Mouse (Mus musculus) midbrain, embryonic 14.5 days (tissue): Measurements from ENCODE around the gene Olfr1411. TPM values are rescaled to one million over a fixed set of nuclear protein-coding genes. Genes with fewer than 3 reads are reported as not detected.

ENCODE experiments used
- ATAC-seq: fragments of 200-750 bp; cut with Nextera tagmentation; 2 replicates; pipeline ENCODE4 v1.8.0; 2017; ENCODE audit warnings: moderate number of reproducible peaks, moderate library complexity; ENCODE audit not compliant: low FRiP score, low TSS enrichment
- DNase-seq: peaks from one replicate; pipeline ENCODE4 v3.0.0-alpha.2; 2015
- H3K27ac ChIP-seq: fragments of 300-500 bp; sonication (generic); replicated peaks from 2 replicates; pipeline ENCODE4 v1.5.1; 2014; ENCODE audit warnings: mild to moderate bottlenecking, low read depth, low read length, moderate library complexity
- H3K27me3 ChIP-seq: fragments of 300-500 bp; sonication (generic); 2 replicates; pipeline ENCODE4 v1.6.1; 2014; ENCODE audit warnings: low read length, control low read depth, mixed read lengths; ENCODE audit not compliant: control insufficient read depth, insufficient read depth
- H3K36me3 ChIP-seq: fragments of 300-500 bp; sonication (generic); 2 replicates; pipeline ENCODE4 v1.6.1; 2014; ENCODE audit warnings: low read length, control low read depth; ENCODE audit not compliant: control insufficient read depth, insufficient read depth
- H3K4me1 ChIP-seq: fragments of 300-500 bp; sonication (generic); 2 replicates; pipeline ENCODE4 v1.6.1; 2014; ENCODE audit warnings: mild to moderate bottlenecking, antibody characterized with exemption, low read length, control low read depth; ENCODE audit not compliant: control insufficient read depth, insufficient read depth
- H3K4me2 ChIP-seq: fragments of 300-500 bp; sonication (generic); 2 replicates; pipeline ENCODE4 v1.6.1; 2014; ENCODE audit warnings: mild to moderate bottlenecking, low read length, moderate library complexity
- H3K4me3 ChIP-seq: fragments of 300-500 bp; sonication (generic); replicated peaks from 2 replicates; pipeline ENCODE4 v1.5.1; 2014; ENCODE audit warnings: low read depth, low read length
- H3K9ac ChIP-seq: fragments of 300-500 bp; sonication (generic); replicated peaks from 2 replicates; pipeline ENCODE4 v1.6.1; 2014; ENCODE audit warnings: mild to moderate bottlenecking, low read length, moderate library complexity
- H3K9me3 ChIP-seq: fragments of 300-500 bp; sonication (generic); 2 replicates; pipeline ENCODE4 v1.6.1; 2016; ENCODE audit warnings: low read length, control low read depth, mixed read lengths; ENCODE audit not compliant: control insufficient read depth
- WGBS: fragments of 180-500 bp; shearing (Covaris S2); extraction: QIAGEN DNeasy Blood & Tissue Kit; methylation state at CpG from one replicate; pipeline ENCODE4 v1.1.7; 2014; 5-methylcytosine and 5-hydroxymethylcytosine counted together
- polyA plus RNA-seq: library from polyadenylated mRNA; unstranded; fragments of >200 nt; fragmentation: Nextera tagmentation; extraction: Ambion mirVana; gene quantifications from 2 replicates; pipeline ENCODE4 v1.2.1, GENCODE M21; 2014

Olfr1411 gene
- polyA plus RNA-seq: not detected in 2 replicates

GRCm38 (mm10) chr1:92594111-92594510 is at the start of gene Olfr1411:
Gene Olfr1411, plus strand, starts transcription at chr1:92594411.
- no peak for ATAC-seq

GRCm38 (mm10) chr1:92545929-92546328 is 48.3 kb upstream of the Olfr1411 start:
- H3K9me3 ChIP-seq: no peaks in the 10 kb centered on the region
- 82% methylated on average over 2 of the region's 2 CpGs for WGBS
- ATAC-seq: no peak

More at GRCm38 (mm10) chr1:92594111-92594510, at the start of gene Olfr1411:
- Histone ChIP-seq H3K36me3 (no peaks in the 10 kb centered on the region), H3K4me2 (no peak within 1 kb of the TSS), H3K27ac (no peak within 1 kb of the TSS), H3K4me1 (no peaks in the 10 kb centered on the region), H3K9ac (no peak within 1 kb of the TSS), H3K9me3 (no peaks in the 10 kb centered on the region), H3K27me3 (no peaks in the 10 kb centered on the region), H3K4me3 (no peak within 1 kb of the TSS)
- DNase-seq: no peak

GRCm38 (mm10) chr1:92571022-92571421 is 23.2 kb upstream of the Olfr1411 start, which contains the start of gene Olfr1413:
Gene Olfr1413, plus strand, starts transcription at chr1:92571322.
- no peaks in the 10 kb centered on the region for H3K9me3 ChIP-seq
- H3K4me1 ChIP-seq: no peaks in the 10 kb centered on the region
- no peak within 1 kb of the TSS for H3K4me2 ChIP-seq
- ATAC-seq (no peak), DNase-seq (no peak)
- no peak within 1 kb of the TSS for H3K4me3 ChIP-seq
- H3K27me3 ChIP-seq: no peaks in the 10 kb centered on the region
- WGBS: 89% methylated on average over 3 of the region's 3 CpGs
- H3K36me3 ChIP-seq: no peaks in the 10 kb centered on the region
- H3K9ac ChIP-seq: no peak within 1 kb of the TSS
- H3K27ac ChIP-seq: no peak within 1 kb of the TSS

More at GRCm38 (mm10) chr1:92545929-92546328, 48.3 kb upstream of the Olfr1411 start:
- H3K4me2 ChIP-seq: no peak overlapping the region
- H3K9ac ChIP-seq: no peak overlapping the region
- H3K4me1 ChIP-seq: no peaks in the 10 kb centered on the region
- no peaks in the 10 kb centered on the region for H3K36me3 ChIP-seq
- no peaks in the 10 kb centered on the region for H3K27me3 ChIP-seq
- H3K27ac ChIP-seq: no peak overlapping the region
- H3K4me3 ChIP-seq: no peak overlapping the region
- no peak for DNase-seq

- H3K36me3 ChIP-seq: no peaks in the 10 kb centered on the region
- H3K4me1 ChIP-seq: no peaks in the 10 kb centered on the region
- H3K9me3 ChIP-seq: no peaks in the 10 kb centered on the region
- no peak within 1 kb of the TSS for H3K4me2 ChIP-seq
- H3K27ac ChIP-seq: no peak within 1 kb of the TSS
- WGBS: 90% methylated on average over 2 of the region's 2 CpGs
- H3K9ac ChIP-seq: no peak within 1 kb of the TSS
- DNase-seq (no peak), ATAC-seq (no peak)
- no peaks in the 10 kb centered on the region for H3K27me3 ChIP-seq
- no peak within 1 kb of the TSS for H3K4me3 ChIP-seq
These were observed 8.7 kb upstream of the Olfr1411 start, which contains the start of gene Olfr1412 for GRCm38 (mm10) chr1:92585479-92585878. Gene Olfr1412, plus strand, starts transcription at chr1:92585779.

GRCm38 (mm10) chr1:92596019-92596418 is 1.8 kb downstream of the Olfr1411 start:
- no peak overlapping the region for H3K9ac ChIP-seq
- no peaks in the 10 kb centered on the region for H3K27me3 ChIP-seq
- DNase-seq (no peak), ATAC-seq (no peak)
- H3K36me3 ChIP-seq: no peaks in the 10 kb centered on the region
- H3K4me3 ChIP-seq: no peak overlapping the region
- 85% methylated on average over 3 of the region's 3 CpGs for WGBS
- no peaks in the 10 kb centered on the region for H3K9me3 ChIP-seq
- H3K4me2 ChIP-seq: no peak overlapping the region
- H3K27ac ChIP-seq: no peak overlapping the region
- no peaks in the 10 kb centered on the region for H3K4me1 ChIP-seq

- ATAC-seq (no peak), DNase-seq (no peak)
- no peak within 1 kb of the TSS for H3K4me3 ChIP-seq
- H3K27me3 ChIP-seq: no peaks in the 10 kb centered on the region
- no peak within 1 kb of the TSS for H3K4me2 ChIP-seq
- H3K9ac ChIP-seq: no peak within 1 kb of the TSS
- no peaks in the 10 kb centered on the region for H3K36me3 ChIP-seq
- H3K27ac ChIP-seq: no peak within 1 kb of the TSS
- no peaks in the 10 kb centered on the region for H3K4me1 ChIP-seq
- WGBS: 97% methylated on average over 1 of the region's 1 CpGs
- H3K9me3 ChIP-seq: no peaks in the 10 kb centered on the region
These were observed 11.3 kb downstream of the Olfr1411 start, which contains the start of gene Olfr1410 for GRCm38 (mm10) chr1:92605482-92605881. Gene Olfr1410, plus strand, starts transcription at chr1:92605782.

GRCm38 (mm10) chr1:92607711-92608110 is 13.5 kb downstream of the Olfr1411 start:
- Histone ChIP-seq H3K4me1 (no peaks in the 10 kb centered on the region), H3K27ac (no peak overlapping the region), H3K4me3 (no peak overlapping the region), H3K9ac (no peak overlapping the region), H3K27me3 (no peaks in the 10 kb centered on the region), H3K36me3 (no peaks in the 10 kb centered on the region), H3K4me2 (no peak overlapping the region), H3K9me3 (no peaks in the 10 kb centered on the region)
- no peak for DNase-seq
- ATAC-seq: no peak
- 79% methylated on average over 4 of the region's 4 CpGs for WGBS

GRCm38 (mm10) chr1:92611008-92611407 is 16.8 kb downstream of the Olfr1411 start:
- DNase-seq (peak; percentile 88), ATAC-seq (no peak)
- Histone ChIP-seq H3K4me1 (0 out of 2 replicates have a peak, but pooled peaks cover 4% of the 10 kb centered on the region), H3K9ac (no peak overlapping the region), H3K27ac (no peak overlapping the region), H3K4me3 (no peak overlapping the region), H3K4me2 (no peak overlapping the region), H3K9me3 (no peaks in the 10 kb centered on the region), H3K27me3 (no peaks in the 10 kb centered on the region), H3K36me3 (no peaks in the 10 kb centered on the region)
- 10% methylated on average over 5 of the region's 5 CpGs for WGBS

- Histone ChIP-seq H3K36me3 (no peaks in the 10 kb centered on the region), H3K4me3 (no peak overlapping the region), H3K27me3 (no peaks in the 10 kb centered on the region), H3K9me3 (no peaks in the 10 kb centered on the region), H3K4me2 (no peak overlapping the region), H3K4me1 (0 out of 2 replicates have a peak, but pooled peaks cover 8% of the 10 kb centered on the region), H3K9ac (no peak overlapping the region), H3K27ac (no peak overlapping the region)
- WGBS: 29% methylated on average over 4 of the region's 4 CpGs
- DNase-seq (peak; percentile 15), ATAC-seq (no peak)
These were observed 19.0 kb downstream of the Olfr1411 start for GRCm38 (mm10) chr1:92613175-92613574.
